Mouse (Mus musculus) ES-E14 (cell line): ENCODE results near the gene Arhgap10. TPM values are rescaled to one million over a fixed set of nuclear protein-coding genes. Genes with fewer than 3 reads are reported as not detected.

Experiments used
- DNase-seq: peaks from one replicate; pipeline ENCODE4 v3.0.0-alpha.2; 2013; ENCODE audit warnings: low read depth, low spot score
- H3K27ac ChIP-seq: 2 replicates; pipeline ENCODE4 v1.5.1; 2012; ENCODE audit warnings: low read depth, mild to moderate bottlenecking, low read length, moderate library complexity, mixed read lengths; ENCODE audit not compliant: poor library complexity, insufficient read depth, severe bottlenecking
- H3K36me3 ChIP-seq: 2 replicates; pipeline ENCODE4 v1.6.1; 2012; ENCODE audit warnings: mild to moderate bottlenecking, low read length, moderate library complexity, mixed read lengths; ENCODE audit not compliant: control insufficient read depth, poor library complexity, insufficient read depth, severe bottlenecking
- H3K4me1 ChIP-seq, 2 experiments: fragments of 150-350 bp in 1 of 2; sonication (generic) in 1 of 2; 2 replicates each; pipeline ENCODE4 v1.6.1; 2012; ENCODE audit warnings: low read length in 2 of 2, mild to moderate bottlenecking in 1 of 2, mixed read lengths in 1 of 2; ENCODE audit not compliant: control insufficient read depth in 2 of 2, insufficient read depth in 2 of 2, poor library complexity in 1 of 2
- H3K4me3 ChIP-seq, 2 experiments: fragments of 150-350 bp in 1 of 2; sonication (generic) in 1 of 2; 2 replicates each; pipeline ENCODE4 v1.5.1; 2012; ENCODE audit warnings: low read length in 2 of 2, low read depth in 1 of 2, mild to moderate bottlenecking in 1 of 2, mixed read lengths in 1 of 2; ENCODE audit not compliant: insufficient read depth in 1 of 2, poor library complexity in 1 of 2, severe bottlenecking in 1 of 2
- H3K9ac ChIP-seq: 2 replicates; pipeline ENCODE4 v1.6.1; 2012; ENCODE audit warnings: low read depth, mild to moderate bottlenecking, low read length, mixed read lengths; ENCODE audit not compliant: poor library complexity, insufficient read depth, severe bottlenecking
- H3K9me3 ChIP-seq: fragments of 150-350 bp; sonication (generic); 2 replicates; pipeline ENCODE4 v1.6.1; 2012; ENCODE audit warnings: low read depth, mild to moderate bottlenecking, low read length; ENCODE audit not compliant: control insufficient read depth, insufficient read depth
- CHD2 ChIP-seq: IDR thresholded peaks from 2 replicates; pipeline ENCODE4 v1.6.1; 2014; ENCODE audit warnings: mild to moderate bottlenecking, low read depth, low read length, inconsistent platforms
- HCFC1 ChIP-seq: IDR thresholded peaks from 2 replicates; pipeline ENCODE4 v1.6.1; 2012; ENCODE audit warnings: low read length, inconsistent platforms, borderline replicate concordance; ENCODE audit not compliant: insufficient read depth
- MAFK ChIP-seq: IDR thresholded peaks from 2 replicates; pipeline ENCODE4 v1.6.1; 2014; ENCODE audit warnings: mild to moderate bottlenecking, low read depth, low read length, inconsistent platforms; ENCODE audit not compliant: insufficient read depth
- ZC3H11A ChIP-seq: IDR thresholded peaks from 2 replicates; pipeline ENCODE4 v1.6.1; 2012; ENCODE audit warnings: low read depth, mild to moderate bottlenecking, inconsistent platforms, low read length, borderline replicate concordance
- ZNF384 ChIP-seq: IDR thresholded peaks from 2 replicates; pipeline ENCODE4 v1.6.1; 2012; ENCODE audit warnings: low read depth, low read length, inconsistent platforms
- in situ Hi-C, 2 experiments: fragments of 600-800 bp; cut with MboI; formaldehyde crosslinking; loops; one replicate each; pipeline ENCODE4 v1.15.1; 2025; ENCODE audit warnings: low sequenced_read_pairs in 2 of 2, inconsistent platforms in 1 of 2; ENCODE audit not compliant: unreplicated experiment in 2 of 2
- total RNA-seq: library from RNA; depleted of rRNA; stranded (reverse); fragments of 300-350 nt; gene quantifications from 2 replicates; pipeline ENCODE4 v1.2.3, GENCODE M21; 2012

Gene Arhgap10
- total RNA-seq, 1 experiment = 10.8 TPM

GRCm38 (mm10) chr8:77451466-77452382, 66.0 kb downstream of the Arhgap10 start:
- DNase-seq = no peak
- no peak overlapping the region for H3K27ac ChIP-seq
- no peak overlapping the region for H3K9ac ChIP-seq
- peaks cover 15% of the 10 kb centered on the region for H3K36me3 ChIP-seq
- TF ChIP-seq HCFC1 (no peak), ZNF384 (peak; percentile 73; the same call in 1 of the 2 replicates)
- no peaks in the 10 kb centered on the region for H3K4me1 ChIP-seq
- no peak overlapping the region for H3K4me3 ChIP-seq
- peaks cover 29% of the 10 kb centered on the region for H3K9me3 ChIP-seq
- in situ Hi-C loops = no loop called here

GRCm38 (mm10) chr8:77451052-77451451, 66.7 kb downstream of the Arhgap10 start:
- H3K4me1 ChIP-seq = no peaks in the 10 kb centered on the region
- H3K36me3 ChIP-seq = peaks cover 15% of the 10 kb centered on the region
- in situ Hi-C loops = no loop called here

GRCm38 (mm10) chr8:77446294-77446693, 71.5 kb downstream of the Arhgap10 start:
- H3K9me3 ChIP-seq = peaks cover 35% of the 10 kb centered on the region
- no peak overlapping the region for H3K27ac ChIP-seq
- DNase-seq = no peak
- H3K36me3 ChIP-seq = peaks cover 15% of the 10 kb centered on the region
- H3K4me3 ChIP-seq = no peak overlapping the region
- in situ Hi-C loops = no loop called here
- H3K4me1 ChIP-seq = no peaks in the 10 kb centered on the region
- no peak overlapping the region for H3K9ac ChIP-seq
- TF ChIP-seq MAFK = no peak
- TF ChIP-seq ZC3H11A = no peak
- TF ChIP-seq ZNF384 = no peak
- TF ChIP-seq HCFC1 = no peak
- TF ChIP-seq CHD2 = no peak

More at GRCm38 (mm10) chr8:77451052-77451451, 66.7 kb downstream of the Arhgap10 start:
- no peak for TF ChIP-seq MAFK
- Histone ChIP-seq H3K4me3 (no peak overlapping the region), H3K27ac (no peak overlapping the region), H3K9me3 (peaks cover 35% of the 10 kb centered on the region), H3K9ac (no peak overlapping the region)
- no peak for DNase-seq

GRCm38 (mm10) chr8:77445642-77446041, 72.1 kb downstream of the Arhgap10 start:
- no peak for DNase-seq
- H3K9ac ChIP-seq = no peak overlapping the region
- peaks cover 10% of the 10 kb centered on the region; the same call in 1 of the 2 replicates for H3K36me3 ChIP-seq
- no peaks in the 10 kb centered on the region for H3K4me1 ChIP-seq
- in situ Hi-C loops = no loop called here
- H3K4me3 ChIP-seq = no peak overlapping the region
- TF ChIP-seq HCFC1 (no peak), ZC3H11A (no peak), MAFK (no peak), CHD2 (no peak), ZNF384 (no peak)
- H3K27ac ChIP-seq = no peak overlapping the region
- H3K9me3 ChIP-seq = peaks cover 31% of the 10 kb centered on the region
